Mouse (Mus musculus) midbrain, embryonic 11.5 days (tissue): ENCODE measurements around the gene Cyct. TPM values are rescaled to one million over a fixed set of nuclear protein-coding genes. Genes with fewer than 3 reads are reported as not detected.

Experiments used
- ATAC-seq: fragments of 200-750 bp; cut with Nextera tagmentation; 2 replicates; pipeline ENCODE4 v1.8.0; 2017; ENCODE audit warnings: moderate TSS enrichment, moderate library complexity; ENCODE audit not compliant: low FRiP score
- DNase-seq: peaks from one replicate; pipeline ENCODE4 v3.0.0; 2015; ENCODE audit warnings: low spot score; ENCODE audit errors: missing footprints
- H3K27ac ChIP-seq: fragments of 300-500 bp; sonication (generic); 2 replicates; pipeline ENCODE4 v1.5.1; 2014; ENCODE audit warnings: low read depth, low read length
- H3K27me3 ChIP-seq: fragments of 300-500 bp; sonication (generic); 2 replicates; pipeline ENCODE4 v1.6.1; 2014; ENCODE audit warnings: mild to moderate bottlenecking, low read length, moderate library complexity, mixed read lengths; ENCODE audit not compliant: control insufficient read depth, insufficient read depth
- H3K36me3 ChIP-seq: fragments of 300-500 bp; sonication (generic); 2 replicates; pipeline ENCODE4 v1.6.1; 2014; ENCODE audit warnings: mild to moderate bottlenecking, low read length, moderate library complexity, mixed read lengths; ENCODE audit not compliant: control insufficient read depth, insufficient read depth
- H3K4me1 ChIP-seq: fragments of 300-500 bp; sonication (generic); 2 replicates; pipeline ENCODE4 v1.6.1; 2014; ENCODE audit warnings: low read length; ENCODE audit not compliant: control insufficient read depth, insufficient read depth
- H3K4me2 ChIP-seq: fragments of 300-500 bp; sonication (generic); 2 replicates; pipeline ENCODE4 v1.6.1; 2014; ENCODE audit warnings: mild to moderate bottlenecking, moderate library complexity
- H3K4me3 ChIP-seq: fragments of 300-500 bp; sonication (generic); 2 replicates; pipeline ENCODE4 v1.5.1; 2014; ENCODE audit warnings: low read depth, low read length
- H3K9ac ChIP-seq: fragments of 300-500 bp; sonication (generic); 2 replicates; pipeline ENCODE4 v1.6.1; 2014; ENCODE audit warnings: low read length
- H3K9me3 ChIP-seq: fragments of 300-500 bp; sonication (generic); 2 replicates; pipeline ENCODE4 v1.6.1; 2016; ENCODE audit warnings: low read length; ENCODE audit not compliant: control insufficient read depth
- WGBS: fragments of 180-500 bp; shearing (Covaris S2); extraction: QIAGEN DNeasy Blood & Tissue Kit; methylation state at CpG from one replicate; pipeline ENCODE4 v1.1.7; 2014; 5-methylcytosine and 5-hydroxymethylcytosine counted together
- microRNA-seq: library from miRNA; unstranded; fragments of <30 nt; microRNA quantifications from one replicate; pipeline ENCODE4, GENCODE M21; 2017
- polyA plus RNA-seq: library from polyadenylated mRNA; unstranded; fragments of >200 nt; fragmentation: Nextera tagmentation; extraction: Ambion mirVana; gene quantifications from 2 replicates; pipeline ENCODE4 v1.2.1, GENCODE M21; 2014

The Cyct gene
- polyA plus RNA-seq, 1 experiment from 2014 or later: not detected

DNA sequence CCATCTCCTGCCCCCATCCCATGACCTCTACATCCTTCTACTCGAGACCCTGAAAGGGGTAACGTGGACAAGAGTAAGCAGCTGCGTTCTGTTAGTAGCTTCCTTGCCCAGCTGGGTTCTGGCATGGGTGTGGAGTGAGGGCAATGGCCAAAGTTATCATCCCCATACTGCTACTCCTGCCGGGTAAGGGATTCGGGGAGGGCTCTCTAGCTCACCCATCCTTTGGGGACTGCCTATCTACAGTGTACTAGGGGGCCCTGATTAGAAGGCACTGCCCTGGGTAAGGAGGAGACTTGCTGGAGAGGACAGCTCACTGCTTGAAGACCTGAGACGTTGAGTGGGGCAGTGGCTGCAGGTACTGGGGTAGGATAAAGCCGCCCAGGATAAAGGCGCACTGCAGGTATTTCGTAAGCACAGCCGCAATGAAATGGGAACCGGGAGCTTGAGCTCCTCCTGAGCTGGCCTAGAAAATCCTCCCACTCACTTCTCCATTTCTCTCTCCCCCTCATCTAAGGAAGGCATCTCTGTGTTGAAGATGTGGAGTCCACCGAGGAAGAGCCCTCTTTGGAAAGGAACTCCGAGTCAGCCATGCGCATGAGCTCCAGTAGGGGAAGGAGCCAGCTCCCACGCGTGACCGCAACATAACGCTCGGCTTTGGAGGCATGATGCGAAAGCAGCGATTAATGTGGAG, 36.9 kb downstream of the Cyct start:
- WGBS: 88% methylated on average over 21 of the region's 21 CpGs
- H3K4me2 ChIP-seq: no peak overlapping the region
- no peak overlapping the region for H3K27ac ChIP-seq
- ATAC-seq (no peak), DNase-seq (peak; percentile 61)
- H3K9me3 ChIP-seq: no peaks in the 10 kb centered on the region
- H3K4me1 ChIP-seq: no peaks in the 10 kb centered on the region
- H3K9ac ChIP-seq: no peak overlapping the region
- no peak overlapping the region for H3K4me3 ChIP-seq
- no peaks in the 10 kb centered on the region for H3K36me3 ChIP-seq
- no peaks in the 10 kb centered on the region for H3K27me3 ChIP-seq

GRCm38 (mm10) chr2:76320336-76320735, 39.9 kb downstream of the Cyct start:
- Histone ChIP-seq H3K9me3 (no peaks in the 10 kb centered on the region), H3K9ac (no peak overlapping the region), H3K4me2 (no peak overlapping the region), H3K27ac (no peak overlapping the region), H3K27me3 (no peaks in the 10 kb centered on the region), H3K4me3 (no peak overlapping the region), H3K36me3 (no peaks in the 10 kb centered on the region), H3K4me1 (no peaks in the 10 kb centered on the region)
- WGBS: 89% methylated on average over 6 of the region's 6 CpGs
- DNase-seq (peak; percentile 47), ATAC-seq (no peak)

- DNase-seq (peak; percentile 66), ATAC-seq (no peak)
- H3K27me3 ChIP-seq: no peaks in the 10 kb centered on the region
- H3K9ac ChIP-seq: no peak overlapping the region
- H3K27ac ChIP-seq: no peak overlapping the region
- 91% methylated on average over 6 of the region's 6 CpGs for WGBS
- no peaks in the 10 kb centered on the region for H3K9me3 ChIP-seq
- H3K4me1 ChIP-seq: no peaks in the 10 kb centered on the region
- H3K36me3 ChIP-seq: no peaks in the 10 kb centered on the region
- H3K4me3 ChIP-seq: no peak overlapping the region
- H3K4me2 ChIP-seq: no peak overlapping the region
Measured at GRCm38 (mm10) chr2:76319231-76319630, 41.0 kb downstream of the Cyct start.

Small RNAs within 50 kb of the gene (microRNA-seq; reads per million reads assigned to microRNA genes)
- not detected for gene Gm44337

Other genes starting within 250 kb of the Cyct start
- 0.12 TPM in 1 of 2 replicates, not detected in the other for gene Pde11a, start 21.7 kb downstream of the Cyct start, polyA plus RNA-seq
- 17.3 and 17.5 TPM in 2 replicates for gene Rbm45, start 9.5 kb upstream of the Cyct start, polyA plus RNA-seq
- gene Osbpl6, start 46.1 kb upstream of the Cyct start, polyA plus RNA-seq: 10.9 and 11.1 TPM in 2 replicates